Mouse (Mus musculus): ENCODE measurements at regions not wholly inside any gene's neighbourhood (a gene's known extent, or its start where the extent isn't known, plus 50 kb on each side); places are given as distances from the start of the nearest gene placed in this dataset.

DNA sequence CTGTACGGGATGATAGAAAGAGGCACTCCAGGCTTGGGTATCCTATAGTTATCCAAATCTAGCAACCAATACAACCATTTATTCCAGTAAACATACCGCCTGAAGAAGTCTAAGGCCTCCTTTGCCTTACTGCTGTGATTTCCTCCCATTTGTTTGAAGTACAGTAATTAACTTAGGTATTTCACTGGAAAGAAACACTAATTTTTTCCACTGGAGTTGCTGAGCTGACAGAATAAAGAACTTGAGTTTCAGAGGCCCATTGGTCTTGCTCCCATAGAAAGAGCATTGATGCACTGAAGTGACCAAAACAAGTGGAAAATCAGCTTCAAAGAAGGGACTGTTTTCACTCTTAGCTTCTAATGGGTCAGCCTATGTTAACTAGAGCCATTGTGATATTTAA, 1100.8 kb upstream of the Gm7489 start:
- DNase-seq, result no peak

DNA sequence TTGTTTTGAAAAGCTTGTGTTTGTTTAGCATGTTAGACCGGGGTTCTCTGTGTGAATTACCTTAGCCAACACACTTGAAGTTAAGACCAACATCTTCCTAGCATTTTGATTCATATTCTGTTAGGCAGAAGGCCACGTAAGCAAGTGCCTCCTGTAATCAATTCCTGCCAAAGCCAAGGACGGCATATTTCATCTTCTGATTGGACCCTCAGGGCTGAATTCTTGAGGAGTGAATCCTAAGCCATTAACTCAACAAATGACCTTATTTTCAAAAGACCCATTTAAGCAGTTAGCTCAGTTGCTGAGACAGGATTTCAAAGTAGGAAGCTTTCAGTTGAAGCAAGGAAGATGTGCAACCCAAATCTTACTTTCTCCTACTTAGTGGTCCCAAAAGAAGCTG, 1099.5 kb upstream of the Gm7489 start:
- peak; percentile 49 for DNase-seq

DNA sequence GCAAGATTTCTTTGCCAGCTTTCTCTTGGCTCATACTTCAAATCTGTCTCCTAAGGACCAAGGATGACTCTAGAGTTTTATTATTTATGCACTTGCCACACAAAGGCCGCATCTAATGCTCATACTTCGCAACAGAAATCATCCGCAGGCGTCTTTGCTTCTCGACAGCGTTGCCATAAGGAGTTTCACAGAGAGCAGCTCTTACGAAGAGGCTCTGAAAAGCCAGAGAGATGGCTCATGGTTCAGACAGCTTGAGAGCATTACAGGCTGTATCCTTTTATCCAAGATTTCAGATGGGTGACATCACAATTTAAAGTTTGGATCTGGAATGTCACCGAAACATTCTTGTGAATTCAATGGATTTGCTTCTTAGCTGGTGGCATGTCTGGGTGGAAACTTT, 1098.7 kb upstream of the Gm7489 start:
- peak; percentile 10 for DNase-seq

DNA sequence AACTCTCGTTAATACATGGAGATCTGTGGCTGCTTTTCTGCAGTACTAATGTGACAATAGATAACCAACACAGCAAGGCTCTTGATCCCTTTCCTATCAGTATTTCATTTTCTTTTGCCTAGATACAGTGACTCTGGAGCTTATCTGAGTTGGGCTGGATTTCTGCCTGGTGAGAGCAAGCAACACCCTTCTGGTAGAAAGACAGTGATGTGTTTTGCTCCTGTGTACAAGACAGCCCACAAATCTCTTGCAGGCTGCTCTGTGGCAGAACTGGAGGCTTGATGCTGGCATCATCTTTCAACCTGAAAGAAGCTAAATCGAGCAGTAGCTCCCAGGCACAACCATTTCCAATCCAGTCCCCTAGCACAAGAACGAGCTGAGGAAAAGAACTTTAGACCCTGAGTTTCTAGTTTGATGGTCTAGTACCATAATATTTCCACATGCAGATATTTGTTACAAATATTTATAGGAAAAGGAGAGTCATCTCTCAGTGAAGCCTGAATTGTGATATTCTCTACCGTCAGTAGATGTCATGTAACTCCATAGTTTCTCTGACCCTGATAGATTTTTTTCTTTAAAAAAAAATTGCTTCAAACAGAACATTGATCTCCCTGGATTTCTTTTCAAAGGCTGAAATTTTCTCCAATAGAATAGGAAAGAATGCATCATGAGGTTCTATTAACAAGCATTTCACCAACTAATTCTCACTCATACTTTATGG, 1079.1 kb upstream of the Gm7489 start:
- DNase-seq, result no peak

DNA sequence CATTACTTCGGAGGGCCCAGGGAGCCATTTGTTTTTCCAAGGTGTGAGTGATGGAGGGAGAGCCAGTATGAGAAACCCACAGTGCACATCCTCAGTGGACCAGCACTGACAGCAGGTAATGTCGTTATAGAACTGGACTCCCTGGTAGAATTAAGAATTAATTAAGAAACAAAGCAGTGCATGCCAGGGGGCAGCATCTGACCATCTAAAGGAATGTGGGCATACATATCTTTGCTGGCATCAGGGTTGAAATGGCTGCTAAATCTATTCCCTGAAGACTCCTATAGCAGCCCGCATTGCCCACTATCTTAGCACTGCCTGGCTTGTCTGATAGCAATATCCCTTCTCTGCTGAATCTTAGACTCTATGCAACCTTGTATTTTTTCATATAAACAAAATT, 1076.1 kb upstream of the Gm7489 start:
- DNase-seq, result no peak

DNA sequence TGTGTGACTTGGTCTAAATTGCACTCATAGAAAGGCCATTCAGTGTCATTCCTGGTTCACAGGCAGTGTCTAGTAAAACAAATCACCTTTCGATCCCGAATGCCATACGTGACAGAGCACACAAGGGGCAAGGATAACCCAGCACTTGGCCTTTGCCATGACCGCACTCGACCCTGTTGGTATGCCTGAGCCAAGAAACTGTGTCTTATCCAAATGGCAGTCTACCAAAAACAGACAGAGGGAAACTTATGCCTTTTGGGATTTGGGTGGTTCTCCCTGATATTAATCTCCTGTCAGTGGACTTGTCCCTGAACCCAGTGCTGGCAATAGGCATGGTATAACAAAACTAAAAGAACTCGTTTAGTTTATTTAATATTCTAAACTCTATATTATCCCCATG, 1063.9 kb upstream of the Gm7489 start:
- peak; percentile 75 for DNase-seq

DNA sequence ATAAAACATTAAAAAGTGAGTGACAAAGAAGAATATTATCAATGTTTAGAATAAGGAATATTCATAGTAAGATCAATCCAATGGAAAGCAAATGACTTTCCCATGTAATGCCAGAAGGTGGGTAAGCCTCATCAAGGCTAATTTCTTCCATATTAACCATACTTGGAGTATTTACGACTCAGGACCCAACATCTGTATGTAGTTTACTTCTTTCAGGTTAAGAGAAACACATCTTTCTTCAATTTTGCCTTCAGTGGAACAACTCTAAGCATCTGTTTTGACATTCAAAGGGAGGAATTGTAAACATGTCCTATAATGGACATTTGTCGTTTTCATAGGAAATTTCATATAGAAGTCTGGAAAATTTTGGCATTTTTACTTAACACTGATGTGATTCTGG, 1047.8 kb upstream of the Gm7489 start:
- DNase-seq, result no peak

DNA sequence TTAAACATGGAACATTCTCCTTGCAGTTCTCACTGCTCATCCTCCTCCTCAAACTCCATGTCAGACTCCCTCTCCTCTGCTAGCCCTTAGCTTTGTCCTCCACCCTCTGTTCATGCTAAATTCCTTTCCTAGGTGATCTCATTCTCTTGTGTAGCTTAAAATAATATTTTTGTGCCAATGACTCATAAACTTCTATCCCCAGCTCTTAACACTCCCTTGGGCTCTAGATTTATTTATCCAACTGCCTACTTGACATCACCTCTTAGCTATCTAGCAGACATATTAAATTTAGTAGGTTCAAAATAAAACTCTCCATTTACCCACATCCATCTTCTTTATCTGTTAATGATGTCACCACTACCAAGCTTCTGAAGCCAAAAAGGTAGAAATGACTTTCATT, 1036.6 kb upstream of the Gm7489 start:
- no peak for DNase-seq

DNA sequence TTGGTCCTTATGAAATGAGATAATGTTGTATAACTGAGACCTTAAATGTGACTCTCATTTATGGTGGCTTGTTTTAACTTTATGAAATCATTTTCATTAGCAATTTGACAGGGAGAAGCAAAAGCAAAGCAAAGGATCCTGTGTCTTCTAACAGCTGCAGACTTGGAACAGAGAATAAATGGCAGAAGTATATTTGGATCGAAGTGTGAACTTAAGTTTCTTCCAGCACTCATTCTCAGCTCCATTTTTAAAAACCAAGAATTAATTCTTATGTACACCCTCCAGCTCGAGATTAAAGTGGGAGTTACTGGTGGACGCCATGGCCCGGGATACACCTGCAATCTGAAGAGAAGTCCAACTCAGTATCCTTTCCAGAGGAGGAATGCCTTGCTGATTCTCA, 1026.0 kb upstream of the Gm7489 start:
- DNase-seq, result no peak

DNA sequence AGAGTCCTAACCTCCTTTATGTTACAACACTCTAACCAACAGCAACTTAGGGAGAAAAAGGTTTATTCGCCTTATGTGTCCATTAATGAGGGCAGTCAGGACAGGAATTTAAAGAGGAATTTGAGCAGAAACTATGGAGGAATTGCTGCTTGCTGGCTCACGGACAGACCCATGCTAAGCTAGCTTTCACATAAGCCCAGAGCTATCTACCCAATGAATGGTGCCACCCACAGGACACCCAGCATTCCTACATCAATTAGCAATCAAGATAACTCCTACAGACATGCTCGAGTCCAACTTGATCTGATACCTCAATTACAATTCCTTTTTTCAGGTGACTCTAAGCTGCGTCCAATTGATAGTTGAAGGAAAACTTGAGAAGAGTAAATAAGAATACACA, 1021.2 kb upstream of the Gm7489 start:
- DNase-seq, result no peak

DNA sequence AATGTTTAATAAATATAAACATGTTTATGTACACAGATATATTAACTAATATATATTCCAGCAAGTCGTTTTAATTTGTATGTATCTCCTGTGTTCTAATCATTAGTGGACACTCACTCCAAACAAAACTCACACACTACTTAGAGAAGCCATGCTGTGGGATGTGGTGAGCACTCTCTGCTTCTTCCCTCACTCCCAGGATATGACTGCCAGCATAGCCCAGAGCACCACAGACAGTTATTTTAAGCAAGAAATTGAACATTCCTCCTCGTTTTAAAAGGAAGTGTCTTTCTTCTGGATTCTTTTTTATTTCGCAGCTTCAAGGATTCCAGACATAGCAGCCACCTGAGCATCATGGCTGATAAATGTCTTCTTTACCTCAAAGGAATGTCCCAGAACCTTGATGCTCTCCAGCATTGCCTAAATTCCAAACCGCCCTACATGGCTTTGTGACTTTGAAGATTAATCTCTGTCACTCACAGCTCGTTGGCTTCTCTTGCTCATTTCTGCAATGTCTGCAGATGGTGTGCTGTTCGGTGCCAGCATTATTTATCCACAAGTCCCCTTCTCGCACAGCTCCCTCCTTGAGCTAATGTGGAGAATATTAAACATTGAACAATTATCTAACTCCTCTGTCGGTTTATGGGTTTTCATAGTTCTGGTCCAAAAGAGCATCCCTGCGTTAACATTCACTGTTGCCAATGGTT, 992.3 kb upstream of the Gm7489 start:
- no peak for DNase-seq

DNA sequence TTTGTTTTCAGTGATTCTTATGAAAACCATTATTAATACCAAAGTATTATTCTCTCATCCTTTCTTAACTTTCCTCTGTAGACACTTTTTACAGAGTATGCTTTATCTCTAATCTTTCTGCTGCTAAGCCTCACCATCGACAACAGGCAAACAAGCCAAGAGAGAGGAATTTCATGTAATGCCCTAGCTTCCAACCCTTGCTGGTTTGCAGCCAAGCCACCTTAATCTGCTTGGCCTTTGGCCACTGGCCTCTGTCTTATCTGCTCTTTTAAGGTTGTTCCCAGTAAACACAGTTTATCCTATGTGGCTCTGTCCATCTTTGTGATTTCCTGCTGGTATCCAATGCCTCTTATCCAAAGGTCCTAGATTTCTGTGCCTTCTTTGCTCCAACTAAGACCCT, 986.6 kb upstream of the Gm7489 start:
- DNase-seq, result no peak

DNA sequence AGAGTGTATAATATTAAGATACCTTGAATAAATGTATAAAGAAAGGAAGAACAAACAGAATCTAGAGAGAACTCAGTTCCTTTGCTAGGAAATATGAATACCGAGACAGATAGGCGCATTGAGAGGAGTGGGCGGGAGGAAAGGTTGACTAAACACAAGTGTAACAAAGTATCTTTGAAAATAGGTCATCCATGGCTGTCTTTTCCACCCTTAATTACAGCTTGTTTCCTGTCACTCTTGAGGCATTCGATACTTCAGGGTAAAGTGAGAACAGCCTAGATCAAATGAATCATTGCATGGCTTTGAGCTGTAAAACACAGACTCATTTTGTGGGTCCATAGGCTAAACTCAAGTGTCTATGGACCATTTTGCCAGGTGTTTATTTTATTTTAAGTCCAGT, 985.3 kb upstream of the Gm7489 start:
- no peak for DNase-seq

DNA sequence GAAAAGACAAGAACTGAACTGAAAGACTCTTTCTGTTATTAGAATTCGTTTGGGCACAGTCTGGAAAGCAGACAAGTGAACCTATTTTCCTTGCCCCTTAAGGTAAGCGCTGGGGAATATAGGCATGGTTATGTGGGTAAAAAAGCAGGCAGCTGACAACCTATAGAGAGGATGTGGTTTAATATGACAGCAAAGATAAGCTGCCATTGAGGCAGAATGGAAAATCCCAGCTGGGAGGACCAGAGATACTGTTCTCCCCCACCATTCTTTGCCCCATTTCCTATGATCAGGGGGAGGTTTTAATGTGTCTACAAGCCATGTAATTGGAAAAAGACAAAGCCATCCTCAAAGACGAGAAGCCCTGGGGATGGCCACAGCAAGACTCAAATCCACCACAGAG, 984.9 kb upstream of the Gm7489 start:
- DNase-seq, result no peak

DNA sequence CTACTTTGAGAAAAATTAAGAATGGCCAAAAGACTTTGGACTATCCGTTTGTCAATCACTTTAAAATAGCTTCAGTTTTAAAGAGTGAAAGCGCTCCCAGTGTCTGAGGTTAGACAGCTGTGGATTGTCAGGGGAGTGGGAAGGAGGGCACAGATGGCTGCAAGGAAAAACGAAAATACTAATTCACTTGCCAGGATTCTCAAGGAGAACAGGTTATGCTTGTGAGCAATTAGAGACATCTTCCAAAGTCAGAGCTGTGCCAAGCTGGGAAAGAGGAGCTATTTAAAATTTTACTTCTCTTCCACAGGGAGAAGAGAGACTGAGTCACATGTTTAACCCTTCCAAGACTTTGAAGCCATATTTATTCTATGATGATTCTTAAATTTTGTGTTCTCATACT, 979.5 kb upstream of the Gm7489 start:
- no peak for DNase-seq

DNA sequence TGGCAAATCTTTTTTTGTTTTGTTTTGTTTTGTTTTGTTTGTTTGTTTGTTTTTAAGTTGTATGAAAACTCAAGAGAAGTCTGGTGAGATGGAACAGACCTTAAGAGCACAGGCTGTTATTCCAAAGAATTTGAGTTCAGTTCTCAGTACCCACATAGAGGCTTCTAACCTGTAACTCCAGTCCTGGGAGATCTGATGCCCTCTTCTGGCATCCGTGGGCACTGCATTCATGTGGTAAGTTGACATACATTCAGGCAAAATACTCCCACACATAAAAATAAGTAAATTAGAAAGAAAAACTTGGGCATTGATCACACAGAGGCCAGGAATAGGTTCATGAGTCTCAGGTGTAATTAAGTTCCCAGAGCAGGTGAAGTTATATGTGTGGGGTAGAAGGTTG, 977.5 kb upstream of the Gm7489 start:
- DNase-seq, result no peak

DNA sequence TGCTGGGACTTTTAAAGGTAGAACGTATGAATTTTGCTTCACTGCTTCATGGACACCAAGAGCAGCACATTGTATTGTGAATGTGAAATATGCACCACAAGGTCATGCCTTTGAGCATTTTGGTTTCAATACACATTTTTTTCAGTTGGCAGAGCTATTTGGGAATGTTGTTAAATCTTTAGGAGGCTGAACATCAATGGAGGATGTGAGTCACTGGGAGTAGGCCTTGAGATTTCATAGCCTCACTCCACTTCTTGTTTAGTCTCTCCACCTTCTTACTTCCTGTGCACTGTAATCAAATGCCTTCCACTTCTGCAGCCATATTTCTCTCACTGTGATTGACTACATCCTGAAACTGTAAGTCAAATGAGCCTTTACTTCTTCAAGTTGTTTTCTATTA, 962.4 kb upstream of the Gm7489 start:
- DNase-seq, result no peak

DNA sequence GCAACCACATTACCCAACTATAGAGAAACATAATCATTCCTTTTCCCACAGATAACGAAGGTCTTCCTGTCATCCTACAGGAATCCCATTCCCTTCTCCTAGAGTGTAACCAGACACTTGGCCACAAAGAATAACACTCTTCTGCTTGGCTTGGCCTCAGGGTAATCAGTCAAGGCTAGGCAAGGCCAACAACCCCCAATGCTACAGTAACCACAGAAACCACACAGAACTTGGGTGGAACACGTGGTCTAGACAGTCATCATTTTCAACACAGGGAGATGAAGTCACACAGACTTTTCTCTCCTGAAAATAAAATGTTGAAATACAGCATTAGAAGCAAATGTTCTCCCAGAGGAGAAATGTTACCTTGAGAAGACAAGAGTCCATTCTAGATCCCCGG, 956.3 kb upstream of the Gm7489 start:
- peak; percentile 78 for DNase-seq

DNA sequence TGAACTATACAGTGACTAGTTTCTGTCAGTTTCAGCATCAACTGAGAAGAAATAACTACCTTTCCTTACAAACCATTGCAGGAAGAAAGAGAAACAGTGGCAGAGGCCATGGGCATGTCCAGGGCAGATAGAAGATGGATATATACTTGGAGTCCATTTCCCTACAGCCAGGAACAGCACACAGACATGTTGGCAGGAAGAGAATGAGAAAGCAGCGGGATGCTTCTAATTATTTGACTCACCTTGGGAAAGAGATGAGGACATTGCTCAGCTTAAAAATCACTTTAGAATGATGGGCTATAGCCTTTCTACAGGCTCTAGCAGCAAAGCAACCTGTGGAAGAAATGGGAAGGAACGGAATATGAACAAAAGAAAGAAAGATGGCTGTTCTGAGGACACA, 947.6 kb upstream of the Gm7489 start:
- no peak for DNase-seq

DNA sequence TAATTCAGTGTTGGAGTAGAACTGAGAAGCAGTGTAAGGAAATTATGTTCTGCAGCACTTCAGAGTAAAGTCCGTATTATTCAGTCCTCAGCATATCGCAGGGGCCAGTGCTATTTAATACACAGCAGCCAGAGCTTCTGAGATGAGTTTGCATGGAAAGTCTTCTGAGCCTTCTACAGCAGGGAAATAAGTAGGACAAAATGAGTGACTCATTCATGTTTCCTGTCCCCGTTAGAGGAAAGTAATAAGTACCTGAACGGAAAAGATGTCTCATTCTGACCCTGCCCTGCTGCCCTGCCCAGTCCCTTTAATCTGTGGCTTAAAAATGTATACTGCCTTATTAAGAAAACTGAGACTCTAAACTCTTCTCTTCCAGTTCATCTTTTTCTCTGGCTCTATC, 940.1 kb upstream of the Gm7489 start:
- DNase-seq, result no peak

DNA sequence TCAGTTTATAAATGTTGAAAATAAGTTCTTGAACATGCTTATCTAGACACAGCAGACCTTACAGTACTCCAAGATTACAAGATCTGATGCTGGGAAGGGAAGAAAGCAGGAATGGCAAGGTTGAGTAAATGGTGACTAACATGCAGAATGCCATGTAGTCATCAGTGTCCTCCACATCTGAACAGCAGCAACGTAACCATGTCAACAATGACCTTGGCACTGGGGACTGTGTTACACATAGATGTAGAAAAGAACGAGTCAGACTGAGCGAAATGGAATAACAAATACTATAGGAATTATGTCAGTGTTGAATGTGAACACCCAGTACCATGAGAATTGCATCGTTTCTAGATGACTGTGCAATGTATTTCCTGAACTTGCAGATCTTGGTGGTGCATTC, 936.5 kb upstream of the Gm7489 start:
- DNase-seq, result peak; percentile 62

DNA sequence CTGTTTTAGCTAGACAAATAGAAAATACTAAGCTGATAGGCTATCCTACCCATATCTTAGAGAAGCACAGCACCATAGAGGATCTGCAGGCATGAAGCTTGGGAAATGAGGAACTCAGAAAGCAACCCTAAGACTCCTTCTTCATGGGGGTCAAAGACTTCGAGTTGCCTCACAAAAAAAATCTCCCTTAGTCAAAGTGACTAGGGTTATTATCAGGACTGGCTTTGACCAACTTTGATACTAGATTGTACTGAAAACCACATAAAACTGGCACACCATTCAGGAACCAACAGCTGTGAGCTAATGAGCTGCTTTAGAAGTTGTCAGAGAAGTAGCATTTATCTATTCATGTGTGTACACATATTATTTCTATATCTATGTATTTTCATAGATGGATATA, 931.2 kb upstream of the Gm7489 start:
- no peak for DNase-seq

DNA sequence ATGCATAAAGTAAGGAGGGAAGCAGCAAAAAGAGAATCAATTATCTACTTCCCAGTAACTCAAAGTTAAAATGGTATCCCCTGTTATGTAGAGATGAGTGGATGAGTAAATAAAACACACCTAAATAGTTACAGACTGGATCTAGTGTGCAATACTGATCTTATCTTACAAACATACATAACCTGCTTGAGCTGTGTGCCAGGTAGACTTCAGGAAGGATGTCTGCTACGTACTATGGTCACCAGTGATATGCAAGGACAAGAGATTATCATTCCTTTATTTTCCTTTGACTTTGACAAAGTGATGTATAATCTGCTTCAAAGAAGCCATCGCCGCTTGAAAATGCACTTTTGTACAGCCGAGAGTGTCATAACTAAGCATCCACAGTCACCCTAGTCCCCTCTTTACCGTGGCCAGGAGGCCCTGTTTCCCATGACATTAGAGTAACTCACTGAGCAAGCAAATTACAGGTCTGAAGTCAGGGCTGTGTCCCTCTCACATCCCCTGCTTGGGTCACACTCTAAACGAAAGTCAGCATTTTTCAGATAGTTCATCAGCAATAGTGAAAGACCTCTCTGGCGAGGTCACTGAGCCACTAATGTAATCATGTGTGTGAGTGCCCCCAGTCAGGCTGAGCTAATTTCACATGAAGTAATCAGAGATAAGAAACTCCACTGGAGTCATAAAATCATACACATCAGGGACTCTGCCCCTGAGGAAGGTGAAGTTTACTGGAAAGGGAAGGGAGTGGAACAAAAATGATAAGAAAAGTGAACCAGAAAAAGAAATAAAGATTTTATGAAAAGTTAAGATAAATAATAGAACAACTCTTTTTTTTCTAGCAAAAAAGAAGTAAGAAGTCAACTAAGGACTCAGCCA, 929.8 kb upstream of the Gm7489 start:
- DNase-seq, result no peak

DNA sequence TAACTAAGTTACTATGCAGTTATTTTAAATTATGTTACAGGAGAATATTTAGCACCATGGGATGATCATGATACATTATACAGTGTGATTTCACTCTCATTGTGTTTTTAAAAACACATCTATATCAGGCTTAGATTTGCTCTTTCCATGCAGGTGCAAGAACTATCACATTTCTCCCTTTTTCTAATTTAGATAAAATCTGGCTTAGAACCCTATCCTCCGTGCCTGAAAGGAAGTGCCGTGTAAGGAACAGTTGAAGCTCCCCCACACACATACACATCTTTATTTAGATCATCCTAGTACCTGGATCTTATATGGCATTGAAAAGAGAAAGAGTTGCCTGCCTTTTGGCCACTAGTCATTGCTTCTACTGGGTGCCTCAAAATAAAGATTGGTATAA, 925.0 kb upstream of the Gm7489 start:
- DNase-seq, result no peak
